Mouse (Mus musculus): ENCODE data around the gene Cacnb4. TPM values are rescaled to one million over a fixed set of nuclear protein-coding genes. Genes with fewer than 3 reads are reported as not detected.

Cacnb4 gene
- total RNA-seq, 2 experiments from 2014 or later = 0.15 to 0.20 TPM

- intact Hi-C loops (cut with DNase I) = no loop called here
- no peak for DNase-seq
Observed at GRCm38 (mm10) chr2:52654541-52654940, 22.1 kb downstream of the Cacnb4 start.

GRCm38 (mm10) chr2:52651547-52651946 is 25.1 kb downstream of the Cacnb4 start:
- DNase-seq = no peak
- intact Hi-C loops (cut with DNase I) = no loop called here

- no peak for DNase-seq
- intact Hi-C loops (cut with DNase I) = no loop called here
Observed at GRCm38 (mm10) chr2:52647255-52647998, 29.2 kb downstream of the Cacnb4 start.

- intact Hi-C loops (cut with DNase I) = no loop called here
- no peak for DNase-seq
Observed at GRCm38 (mm10) chr2:52643657-52644056, 33.0 kb downstream of the Cacnb4 start.

- DNase-seq = no peak
- intact Hi-C loops (cut with DNase I) = loop anchor here (5.0 to 10.0 kb wide), 3 partner anchors 33 to 455 kb away; no protein-coding TSS in a partner anchor
Observed at GRCm38 (mm10) chr2:52639530-52639875, 37.1 kb downstream of the Cacnb4 start.

- no peak for DNase-seq
- intact Hi-C loops (cut with DNase I) = loop anchor here (5.0 to 10.0 kb wide), 3 partner anchors 33 to 456 kb away; no protein-coding TSS in a partner anchor
Observed at GRCm38 (mm10) chr2:52638857-52639529, 37.6 kb downstream of the Cacnb4 start.

- intact Hi-C loops (cut with DNase I) = loop anchor here (5.0 to 10.0 kb wide), 3 partner anchors 34 to 457 kb away; no protein-coding TSS in a partner anchor
- no peak for DNase-seq
Observed at GRCm38 (mm10) chr2:52638226-52638625, 38.4 kb downstream of the Cacnb4 start.

GRCm38 (mm10) chr2:52636051-52636450 is 40.6 kb downstream of the Cacnb4 start:
- intact Hi-C loops (cut with DNase I) = loop anchor here (5.0 to 10.0 kb wide), 3 partner anchors 36 to 459 kb away; no protein-coding TSS in a partner anchor
- no peak for DNase-seq

GRCm38 (mm10) chr2:52635358-52635757 is 41.3 kb downstream of the Cacnb4 start:
- no peak for DNase-seq
- intact Hi-C loops (cut with DNase I) = loop anchor here (5.0 to 10.0 kb wide), 3 partner anchors 37 to 459 kb away; no protein-coding TSS in a partner anchor

- DNase-seq = peak; percentile 47 to 53
- intact Hi-C loops (cut with DNase I) = loop anchor here (5.0 to 10.0 kb wide), 2 partner anchors 59 to 462 kb away; no protein-coding TSS in a partner anchor
Observed at GRCm38 (mm10) chr2:52632880-52633279, 43.8 kb downstream of the Cacnb4 start.

GRCm38 (mm10) chr2:52628186-52628585 is 48.4 kb downstream of the Cacnb4 start:
- DNase-seq = no peak

GRCm38 (mm10) chr2:52626266-52626665 is 50.4 kb downstream of the Cacnb4 start:
- intact Hi-C loops (cut with DNase I) = no loop called here
- no peak for DNase-seq

More at GRCm38 (mm10) chr2:52628186-52628585, 48.4 kb downstream of the Cacnb4 start:
- intact Hi-C loops (cut with DNase I) = no loop called here

- intact Hi-C loops (cut with DNase I) = no loop called here
- no peak for DNase-seq
Observed at GRCm38 (mm10) chr2:52625731-52626130, 50.9 kb downstream of the Cacnb4 start.

GRCm38 (mm10) chr2:52623921-52624404 is 52.7 kb downstream of the Cacnb4 start:
- no peak for DNase-seq
- intact Hi-C loops (cut with DNase I) = no loop called here

- intact Hi-C loops (cut with DNase I) = no loop called here
- peak in 1 of 2 experiments; percentile 34 for DNase-seq
Observed at GRCm38 (mm10) chr2:52623461-52623860, 53.2 kb downstream of the Cacnb4 start.

GRCm38 (mm10) chr2:52622616-52623015 is 54.0 kb downstream of the Cacnb4 start:
- intact Hi-C loops (cut with DNase I) = no loop called here
- DNase-seq = no peak

- intact Hi-C loops (cut with DNase I) = no loop called here
- DNase-seq = no peak
Observed at GRCm38 (mm10) chr2:52619406-52619974, 57.1 kb downstream of the Cacnb4 start.

- intact Hi-C loops (cut with DNase I) = no loop called here
- DNase-seq = no peak
Observed at GRCm38 (mm10) chr2:52618804-52619203, 57.8 kb downstream of the Cacnb4 start.

- intact Hi-C loops (cut with DNase I) = no loop called here
- peak in 1 of 2 experiments; percentile 30 for DNase-seq
Observed at GRCm38 (mm10) chr2:52615429-52615828, 61.2 kb downstream of the Cacnb4 start.

GRCm38 (mm10) chr2:52613888-52614287 is 62.7 kb downstream of the Cacnb4 start:
- no peak for DNase-seq
- intact Hi-C loops (cut with DNase I) = no loop called here

GRCm38 (mm10) chr2:52609486-52609885 is 67.1 kb downstream of the Cacnb4 start:
- no peak for DNase-seq
- intact Hi-C loops (cut with DNase I) = no loop called here
